Mouse (Mus musculus) kidney, adult 2 months (tissue): ENCODE measurements around the gene Galnt14.

Source experiments
- CTCF ChIP-seq: fragments of 200-500 bp; conservative IDR thresholded peaks from 2 replicates; pipeline ENCODE4 v1.5.1; 2011; ENCODE audit warnings: low read depth, mild to moderate bottlenecking, control low read depth, low read length, moderate library complexity, mixed read lengths; ENCODE audit not compliant: insufficient read depth, insufficient read length
- POLR2A ChIP-seq: fragments of 200-500 bp; IDR thresholded peaks from one replicate; pipeline ENCODE4 v1.6.1; 2011; ENCODE audit warnings: low read depth, low read length, control low read depth

GRCm38 (mm10) chr17:73723885-73724682 lies 13.8 kb upstream of the Galnt14 start:
- TF ChIP-seq POLR2A (no peak), CTCF (peak; percentile 24; the same call in 1 of the 2 replicates)
